Mouse (Mus musculus): Measurements from ENCODE around the gene Gas2l1.

DNA sequence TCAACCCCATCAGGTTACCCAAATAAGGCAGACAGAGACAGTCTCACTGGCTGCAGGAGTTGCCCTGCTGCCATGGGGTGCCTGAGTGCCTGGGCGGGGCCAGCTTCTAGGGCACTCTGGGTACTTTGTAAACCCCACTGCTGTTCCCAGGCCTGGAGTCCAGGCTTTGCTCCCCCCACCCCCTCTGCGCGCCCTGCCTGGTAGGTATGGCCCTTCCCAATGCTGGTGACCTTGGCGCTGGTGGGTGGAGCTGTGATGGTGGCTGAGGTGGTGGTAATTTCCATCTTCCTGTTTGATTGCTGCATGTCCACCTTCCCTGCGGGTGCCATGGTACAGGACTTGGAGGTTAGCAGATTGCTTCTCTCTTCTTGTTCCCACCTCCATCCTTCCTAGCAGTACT, 24.5 kb downstream of the Gas2l1 start:
- TF ChIP-seq CTCF (IDR thresholded peaks at IDR 0.05; ENCODE audit: insufficient read depth, low read length) (no peak), POLR2A (IDR thresholded peaks at IDR 0.05; ENCODE audit: borderline replicate concordance, extremely low read depth, low read depth, low read length) (no peak)
